Mouse (Mus musculus): ENCODE data around the gene Olfr1287. TPM values are rescaled to one million over a fixed set of nuclear protein-coding genes. Genes with fewer than 3 reads are reported as not detected.

The Olfr1287 gene
- not detected for total RNA-seq (2021)
- long read RNA-seq, experiment 1 = 0 reads
- long read RNA-seq, experiment 2 = 0 reads

DNA sequence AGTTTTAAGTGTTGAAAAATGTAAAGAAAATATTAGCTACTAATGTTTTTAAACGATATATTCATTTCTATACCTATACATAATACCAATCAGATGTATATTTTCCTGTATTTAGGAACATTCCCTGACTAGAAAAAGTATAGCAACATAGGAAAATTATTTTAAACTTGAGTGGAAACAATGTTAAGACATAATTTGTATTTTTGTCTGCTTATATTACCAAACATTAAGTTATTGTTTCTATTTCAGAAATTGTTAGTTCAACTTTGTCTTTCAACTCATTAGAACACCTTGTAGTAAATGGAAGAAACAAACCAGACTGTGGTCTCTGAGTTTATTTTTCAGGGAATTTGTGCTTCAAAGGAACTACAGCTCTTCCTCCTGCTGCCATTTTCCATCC is at the start of gene Olfr1287:
TSS of gene Olfr1287 (plus strand) at position 301 of the 400 bp plus-strand sequence.
- no peak for DNase-seq

- no peak for DNase-seq
Measured at GRCm38 (mm10) chr2:111422931-111423330, 26.0 kb upstream of the Olfr1287 start, which contains the start of gene Olfr1286. TSS of gene Olfr1286 (minus strand) at chr2:111423115.

GRCm38 (mm10) chr2:111473801-111474200 is 24.9 kb downstream of the Olfr1287 start, which contains the start of gene Olfr1288:
TSS of gene Olfr1288 (plus strand) at chr2:111474101.
- no peak for DNase-seq

DNA sequence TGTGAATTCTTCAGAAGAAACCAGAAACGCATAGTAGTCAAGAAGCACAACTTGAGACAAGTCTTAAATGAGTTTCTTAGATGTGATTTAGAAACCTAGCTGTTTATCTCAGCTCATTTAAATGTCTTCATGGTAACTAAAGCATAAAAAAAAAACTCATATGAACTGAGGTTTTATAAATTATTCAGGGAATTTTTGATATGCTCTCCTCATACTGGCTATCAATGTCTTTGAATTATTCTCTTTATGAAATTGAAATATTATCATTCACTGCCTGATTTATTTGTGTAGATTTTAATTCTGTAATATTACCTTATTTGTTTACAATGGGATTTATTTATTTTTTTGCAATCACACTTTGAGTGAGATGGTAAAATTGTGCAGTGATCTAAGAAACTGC is 31.6 kb downstream of the Olfr1287 start, which contains the start of gene Olfr1289:
TSS of gene Olfr1289 (plus strand) at position 301 of the 400 bp plus-strand sequence.
- DNase-seq = no peak

- no peak for DNase-seq
Measured at GRCm38 (mm10) chr2:111493729-111494128, 44.8 kb downstream of the Olfr1287 start, which contains the start of gene Olfr1290. TSS of gene Olfr1290 (minus strand) at chr2:111493829.

GRCm38 (mm10) chr2:111496880-111497279 is 47.9 kb downstream of the Olfr1287 start, which contains the start of gene Olfr1291-ps1:
TSS of gene Olfr1291-ps1 (plus strand) at chr2:111497180.
- no peak for DNase-seq

Other genes starting within 250 kb of the Olfr1287 start
- not detected for gene 4930430A15Rik, start 219.5 kb upstream of the Olfr1287 start, total RNA-seq (2021)
- not detected for gene Olfr1275, start 213.9 kb upstream of the Olfr1287 start, total RNA-seq (2021)
- not detected for gene Olfr1276, start 194.6 kb upstream of the Olfr1287 start, total RNA-seq (2021)
- gene Olfr1277, start 175.0 kb upstream of the Olfr1287 start, total RNA-seq (2021) = not detected
- gene Olfr1278, start 159.0 kb upstream of the Olfr1287 start, total RNA-seq (2021) = not detected
- not detected for gene Olfr1279, start 148.5 kb upstream of the Olfr1287 start, total RNA-seq (2021)
- gene Olfr1280, start 135.1 kb upstream of the Olfr1287 start, total RNA-seq (2021) = not detected
- gene Olfr1281, start 122.6 kb upstream of the Olfr1287 start, total RNA-seq (2021) = not detected
- not detected for gene Olfr1282, start 113.1 kb upstream of the Olfr1287 start, total RNA-seq (2021)
- gene Olfr1283, start 82.4 kb upstream of the Olfr1287 start, total RNA-seq (2021) = not detected
- gene Olfr1284, start 73.6 kb upstream of the Olfr1287 start, total RNA-seq (2021) = not detected
- gene Olfr1286, start 26.0 kb upstream of the Olfr1287 start, total RNA-seq (2021) = not detected
- gene Olfr1288, start 25.0 kb downstream of the Olfr1287 start, total RNA-seq (2021) = not detected
- not detected for gene Olfr1289, start 31.7 kb downstream of the Olfr1287 start, total RNA-seq (2021)
- gene Olfr1290, start 44.7 kb downstream of the Olfr1287 start, total RNA-seq (2021) = not detected
- gene Olfr1291-ps1, start 48.0 kb downstream of the Olfr1287 start, total RNA-seq (2021) = not detected
- gene Olfr1293-ps, start 76.1 kb downstream of the Olfr1287 start, total RNA-seq (2021) = not detected
- gene Olfr1294, start 91.1 kb downstream of the Olfr1287 start, total RNA-seq (2021) = not detected
- gene Olfr1295, start 120.5 kb downstream of the Olfr1287 start, total RNA-seq (2021) = not detected
- gene Olfr1297, start 177.4 kb downstream of the Olfr1287 start, total RNA-seq (2021) = not detected
- not detected for gene Olfr1298, start 200.1 kb downstream of the Olfr1287 start, total RNA-seq (2021)
- gene Olfr1299, start 212.3 kb downstream of the Olfr1287 start, total RNA-seq (2021) = not detected

Measured in gastrocnemius, postnatal 10 days (tissue).